Mouse (Mus musculus) thymus, postnatal 0 days (tissue): ENCODE measurements at regions not wholly inside any gene's neighbourhood (a gene's known extent, or its start where the extent isn't known, plus 50 kb on each side); places are given as distances from the start of the nearest gene placed in this dataset. TPM values are rescaled to one million over a fixed set of nuclear protein-coding genes. Genes with fewer than 3 reads are reported as not detected.

Experiments used
- DNase-seq: peaks from one replicate; pipeline ENCODE4 v3.0.0-alpha.2; 2015; ENCODE audit warnings: low spot score
- microRNA-seq: library from miRNA; unstranded; fragments of <30 nt; microRNA quantifications from one replicate; pipeline ENCODE4, GENCODE M21; 2016; ENCODE audit warnings: borderline number of aligned reads

DNA sequence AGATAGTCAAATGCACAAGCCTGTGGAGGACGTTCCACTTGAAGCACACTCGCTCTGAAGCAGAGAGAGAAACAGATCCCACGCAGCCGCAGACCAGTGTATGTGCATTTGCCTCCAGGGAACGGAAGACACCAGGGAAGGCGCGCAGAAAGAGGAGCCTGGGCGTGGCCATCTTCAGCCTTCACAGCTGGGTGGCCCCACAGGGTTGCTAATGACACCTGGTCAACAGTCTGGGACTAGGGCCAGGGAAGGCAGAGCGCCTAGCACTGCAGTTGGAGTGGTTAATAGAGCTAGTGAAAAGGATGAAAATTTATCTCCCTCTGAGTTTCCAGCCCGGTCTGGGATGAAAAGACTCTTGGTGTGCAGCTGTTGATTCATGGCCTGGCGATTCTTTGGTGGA is 67.9 kb upstream of the Fam19a5 start:
- DNase-seq: no peak

DNA sequence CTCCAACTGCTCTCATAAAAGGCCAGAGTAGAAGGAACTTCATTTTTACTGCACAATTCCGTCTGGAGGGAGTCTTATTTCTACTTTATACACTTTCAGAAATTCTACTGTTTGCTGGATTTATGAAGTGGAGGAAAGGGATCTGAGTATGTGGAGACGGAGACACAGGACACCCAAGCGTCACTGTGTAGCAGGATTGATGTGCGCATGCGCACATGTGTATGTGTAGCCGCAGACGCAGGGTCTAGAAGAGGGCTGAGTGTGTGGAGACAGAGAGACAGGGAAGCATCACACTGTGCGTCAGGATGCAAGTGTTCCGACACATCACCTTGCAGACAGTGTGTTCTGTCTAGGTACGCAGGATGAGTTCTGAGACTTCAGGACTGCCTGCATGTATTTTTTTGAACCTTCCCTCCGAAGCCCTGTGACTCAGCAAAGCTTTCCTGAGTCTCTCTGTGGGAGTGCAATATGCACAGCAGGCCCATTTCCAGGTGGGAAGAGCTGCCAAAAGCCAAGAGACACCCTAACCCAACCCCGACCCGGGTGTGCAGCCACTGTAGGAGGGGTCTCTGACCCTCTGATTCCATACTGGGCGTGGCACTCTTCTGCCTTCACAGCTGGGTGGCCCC is 67.1 kb upstream of the Fam19a5 start:
- no peak for DNase-seq

DNA sequence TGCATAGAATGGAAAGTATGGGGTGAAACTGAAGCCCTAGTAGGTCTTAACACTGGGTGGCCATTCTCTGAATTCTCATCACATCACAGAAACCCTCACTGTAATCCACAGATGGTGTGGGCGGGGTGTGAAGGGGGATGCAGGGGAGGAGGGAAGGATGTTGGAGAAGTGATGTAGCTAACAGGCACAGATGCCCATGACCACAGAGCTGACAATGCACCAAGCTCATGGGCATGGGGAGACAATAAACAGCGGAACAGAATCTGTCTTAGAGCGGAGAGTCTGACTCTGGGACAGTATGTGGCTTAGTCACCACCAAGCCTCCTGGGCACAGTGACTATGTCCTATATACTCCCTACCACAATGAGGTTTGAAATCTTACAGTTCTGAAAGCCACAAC is 63.3 kb upstream of the Fam19a5 start:
- DNase-seq: no peak

Small RNA genes lying in the stretch of these regions (microRNA-seq; reads per million reads assigned to microRNA genes)
- gene Gm23416: not detected
